Mouse (Mus musculus) liver, adult 2 months (tissue): ENCODE measurements around the gene Gtf3c6.

Experiments
- CTCF ChIP-seq: fragments of 200-500 bp; IDR thresholded peaks from 2 replicates; pipeline ENCODE4 v1.5.1; 2011; ENCODE audit warnings: low read depth, low read length, control low read depth
- POLR2A ChIP-seq: fragments of 200-500 bp; IDR thresholded peaks from 2 replicates; pipeline ENCODE4 v1.6.1; 2011; ENCODE audit warnings: low read length, control low read depth; ENCODE audit not compliant: insufficient read depth; ENCODE audit errors: extremely low read depth

DNA sequence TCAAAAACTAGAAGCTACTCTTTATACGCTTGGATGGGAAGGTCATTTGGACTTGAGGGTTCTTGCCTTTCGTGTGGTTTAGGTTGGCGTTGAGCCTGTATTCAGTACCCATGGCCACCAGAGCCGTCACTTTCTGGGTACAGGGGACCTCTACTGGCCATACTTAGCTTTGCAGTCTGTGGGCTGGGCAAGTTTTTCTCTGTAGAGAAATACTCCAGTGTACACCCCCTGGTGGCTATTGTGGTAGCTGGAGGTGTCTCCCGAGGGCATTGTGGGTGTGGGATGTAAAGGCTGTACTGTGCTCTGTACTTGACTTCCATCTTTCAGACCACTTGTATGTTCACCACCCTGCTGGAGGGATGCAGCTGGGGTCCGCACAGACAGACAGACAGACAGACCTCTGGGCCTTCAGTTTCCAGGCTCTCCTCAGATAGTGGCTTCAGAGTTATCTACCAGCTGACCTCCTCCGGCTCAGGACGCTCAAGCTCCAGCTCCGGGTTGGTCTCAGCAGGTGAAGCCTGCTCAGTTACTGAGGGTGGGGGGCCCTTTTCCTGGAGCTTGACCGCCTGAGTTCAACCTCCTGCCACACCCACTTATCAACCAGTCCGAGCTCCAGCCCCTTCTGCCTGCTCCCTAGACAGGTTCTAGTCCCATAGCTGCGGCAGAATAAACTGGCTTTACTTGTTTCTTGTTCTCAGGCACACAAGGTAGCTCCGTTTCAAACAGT lies 45.3 kb downstream of the Gtf3c6 start:
- TF ChIP-seq POLR2A = no peak
- peak; percentile 81 for TF ChIP-seq CTCF
